Mouse (Mus musculus) thymus, adult 2 months (tissue): Measurements from ENCODE around the gene Hao2. TPM values are rescaled to one million over a fixed set of nuclear protein-coding genes. Genes with fewer than 3 reads are reported as not detected.

ENCODE experiments used
- DNase-seq: peaks from one replicate; pipeline ENCODE4 v3.0.0; 2021
- H3K27ac ChIP-seq: fragments of 200-500 bp; 2 replicates; pipeline ENCODE4 v1.5.1; 2012; ENCODE audit warnings: low read length, control low read depth; ENCODE audit not compliant: control insufficient read depth, insufficient read depth
- H3K27me3 ChIP-seq: fragments of 200-500 bp; 2 replicates; pipeline ENCODE4 v1.6.1; 2012; ENCODE audit warnings: mild to moderate bottlenecking, low read length, moderate library complexity, mixed read lengths; ENCODE audit not compliant: control insufficient read depth, insufficient read depth
- H3K36me3 ChIP-seq: fragments of 200-500 bp; 2 replicates; pipeline ENCODE4 v1.6.1; 2012; ENCODE audit warnings: mild to moderate bottlenecking, low read length, moderate library complexity; ENCODE audit not compliant: control insufficient read depth, insufficient read depth
- H3K4me1 ChIP-seq: fragments of 200-500 bp; replicated peaks from 2 replicates; pipeline ENCODE4 v1.6.1; 2012; ENCODE audit warnings: low read length; ENCODE audit not compliant: control insufficient read depth, insufficient read depth
- H3K4me3 ChIP-seq: fragments of 200-500 bp; 2 replicates; pipeline ENCODE4 v1.5.1; 2012; ENCODE audit warnings: mild to moderate bottlenecking, low read length, control low read depth, moderate library complexity; ENCODE audit not compliant: control insufficient read depth, insufficient read depth
- CTCF ChIP-seq: fragments of 200-500 bp; IDR thresholded peaks from 2 replicates; pipeline ENCODE4 v1.5.1; 2012; ENCODE audit warnings: mild to moderate bottlenecking, control low read depth, low read length, moderate library complexity, borderline replicate concordance; ENCODE audit not compliant: control insufficient read depth, poor library complexity, insufficient read depth; ENCODE audit errors: extremely low read depth
- POLR2A ChIP-seq: fragments of 200-500 bp; IDR thresholded peaks from 2 replicates; pipeline ENCODE4 v1.6.1; 2012; ENCODE audit warnings: mild to moderate bottlenecking, low read length, control low read depth, moderate library complexity; ENCODE audit not compliant: control insufficient read depth, poor library complexity, insufficient read depth; ENCODE audit errors: extremely low read depth
- WGBS: fragments of 180-500 bp; shearing (Covaris S2); methylation state at CpG from one replicate; pipeline ENCODE4 v1.1.7; 2018; 5-methylcytosine and 5-hydroxymethylcytosine counted together
- polyA plus RNA-seq: library from polyadenylated mRNA; depleted of rRNA; stranded (reverse); fragments of >200 nt; gene quantifications from 2 replicates; pipeline ENCODE4 v1.2.3, GENCODE M21; 2012

The Hao2 gene
- polyA plus RNA-seq, 1 experiment, result 0.18 TPM

DNA sequence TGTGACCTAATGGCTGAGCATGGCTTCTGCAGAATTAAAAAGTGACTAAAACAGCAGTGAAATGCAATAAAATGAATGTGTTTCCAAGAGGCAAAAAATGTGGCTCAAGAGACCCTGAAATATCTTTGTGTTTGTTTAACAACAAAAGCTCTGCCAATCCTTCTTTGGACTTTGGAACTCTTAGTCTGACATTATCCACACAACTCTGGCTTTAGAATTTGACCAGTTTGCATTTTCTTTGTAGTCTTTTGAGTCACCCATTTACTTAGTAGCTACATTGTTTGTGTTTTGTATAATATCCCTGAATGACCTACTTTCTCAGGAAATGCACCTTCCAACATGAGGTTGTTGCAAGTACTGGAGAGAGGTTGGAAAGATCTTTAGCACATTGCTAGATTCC, 39.4 kb upstream of the Hao2 start:
- Histone ChIP-seq H3K27ac (no peak overlapping the region), H3K4me3 (no peak overlapping the region), H3K36me3 (no peaks in the 10 kb centered on the region), H3K4me1 (no peaks in the 10 kb centered on the region), H3K27me3 (no peaks in the 10 kb centered on the region)
- DNase-seq, result no peak
- TF ChIP-seq POLR2A, result no peak
- TF ChIP-seq CTCF, result no peak

DNA sequence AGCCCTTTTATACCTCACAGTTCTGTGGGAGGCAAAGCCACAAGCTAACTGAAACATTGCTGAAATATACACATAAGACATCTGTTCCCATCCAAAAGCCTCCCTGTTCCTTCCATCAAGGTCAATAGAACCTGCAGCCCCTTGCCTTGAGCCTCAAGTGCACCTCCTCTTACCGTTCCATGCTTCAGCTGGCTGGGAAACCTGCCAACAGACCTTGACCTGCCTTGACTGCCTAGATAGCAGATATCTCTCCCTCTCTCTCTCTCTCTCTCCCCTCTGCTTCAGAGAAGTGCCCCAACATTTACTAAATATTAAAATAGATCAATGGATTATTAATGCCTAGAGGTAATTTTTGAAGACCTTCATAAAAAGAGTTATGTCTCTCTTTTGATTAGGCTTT, 38.8 kb upstream of the Hao2 start:
- Histone ChIP-seq H3K36me3 (no peaks in the 10 kb centered on the region), H3K4me1 (no peaks in the 10 kb centered on the region), H3K4me3 (no peak overlapping the region), H3K27me3 (no peaks in the 10 kb centered on the region), H3K27ac (no peak overlapping the region)
- 46% methylated on average over 1 of the region's 1 CpGs for WGBS
- TF ChIP-seq CTCF (no peak), POLR2A (no peak)
- no peak for DNase-seq

DNA sequence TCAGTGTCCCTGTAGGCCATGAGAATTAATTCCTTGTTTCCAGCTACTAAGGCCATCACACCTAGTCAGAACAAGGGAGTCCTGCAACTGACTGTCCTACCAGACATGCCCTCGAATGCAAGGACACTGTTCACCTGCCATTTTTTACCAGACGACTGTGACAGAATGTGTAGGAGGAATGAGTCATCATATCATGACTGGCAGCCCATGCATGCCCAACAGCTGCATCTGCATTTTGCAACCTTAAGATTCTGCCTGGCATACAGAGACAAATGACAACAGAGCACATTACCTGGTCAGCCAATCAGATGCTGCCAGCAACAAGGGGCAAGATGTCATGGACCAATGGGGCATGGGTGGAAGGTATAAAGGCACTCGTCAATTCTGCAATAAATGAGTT, 27.4 kb upstream of the Hao2 start:
- no peak for DNase-seq
- H3K36me3 ChIP-seq, result no peaks in the 10 kb centered on the region
- H3K4me1 ChIP-seq, result no peaks in the 10 kb centered on the region
- H3K27me3 ChIP-seq, result no peaks in the 10 kb centered on the region
- H3K4me3 ChIP-seq, result no peak overlapping the region
- H3K27ac ChIP-seq, result no peak overlapping the region
- TF ChIP-seq CTCF (no peak), POLR2A (no peak)
- whole genome bisulfite sequencing, result 79% methylated on average over 3 of the region's 3 CpGs

DNA sequence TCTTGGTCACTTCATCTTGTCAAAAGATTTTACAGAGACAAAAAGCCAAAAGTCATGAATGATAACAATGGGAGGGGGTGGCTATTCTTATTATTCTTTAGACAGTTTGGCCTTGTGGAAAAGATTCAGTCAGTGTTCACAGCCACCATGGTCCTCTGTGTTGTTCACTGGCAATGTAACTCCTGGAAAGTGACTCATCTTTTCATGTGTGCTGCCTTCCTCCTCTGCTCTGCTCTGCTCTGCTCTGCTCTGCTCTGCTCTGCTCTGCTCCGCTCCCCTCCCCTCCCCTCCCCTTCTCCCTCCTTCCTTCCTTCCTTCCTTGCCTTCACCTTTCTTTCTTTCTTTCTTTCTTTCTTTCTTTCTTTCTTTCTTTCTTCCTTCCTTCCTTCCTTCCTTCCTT, 24.2 kb upstream of the Hao2 start:
- TF ChIP-seq CTCF, result no peak
- TF ChIP-seq POLR2A, result no peak
- Histone ChIP-seq H3K36me3 (no peaks in the 10 kb centered on the region), H3K4me1 (no peaks in the 10 kb centered on the region), H3K27ac (no peak overlapping the region), H3K27me3 (no peaks in the 10 kb centered on the region), H3K4me3 (no peak overlapping the region)
- WGBS, result 75% methylated on average over 1 of the region's 1 CpGs
- DNase-seq, result no peak

DNA sequence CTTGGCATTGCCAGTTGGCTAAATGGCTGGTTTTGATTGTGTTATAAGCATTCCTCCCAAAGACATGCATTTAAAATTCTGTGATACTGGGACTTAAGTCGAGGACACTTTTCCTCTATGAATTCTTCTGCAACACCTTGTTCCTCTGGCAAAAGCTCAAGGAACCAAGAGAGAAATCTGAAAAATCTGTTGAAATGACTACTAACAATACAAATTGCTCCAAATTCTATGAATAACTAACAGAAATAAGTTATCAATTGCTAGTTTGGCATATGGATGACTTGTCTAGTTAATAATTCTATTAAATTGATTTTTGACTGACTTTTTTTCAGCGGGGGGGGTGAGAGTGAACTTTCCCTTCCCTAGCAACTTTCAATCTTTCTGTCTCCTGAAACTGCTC, 23.8 kb upstream of the Hao2 start:
- Histone ChIP-seq H3K27me3 (no peaks in the 10 kb centered on the region), H3K27ac (no peak overlapping the region), H3K36me3 (no peaks in the 10 kb centered on the region), H3K4me3 (no peak overlapping the region), H3K4me1 (no peaks in the 10 kb centered on the region)
- no peak for DNase-seq
- 87% methylated on average over 2 of the region's 2 CpGs for WGBS
- TF ChIP-seq CTCF (no peak), POLR2A (no peak)

DNA sequence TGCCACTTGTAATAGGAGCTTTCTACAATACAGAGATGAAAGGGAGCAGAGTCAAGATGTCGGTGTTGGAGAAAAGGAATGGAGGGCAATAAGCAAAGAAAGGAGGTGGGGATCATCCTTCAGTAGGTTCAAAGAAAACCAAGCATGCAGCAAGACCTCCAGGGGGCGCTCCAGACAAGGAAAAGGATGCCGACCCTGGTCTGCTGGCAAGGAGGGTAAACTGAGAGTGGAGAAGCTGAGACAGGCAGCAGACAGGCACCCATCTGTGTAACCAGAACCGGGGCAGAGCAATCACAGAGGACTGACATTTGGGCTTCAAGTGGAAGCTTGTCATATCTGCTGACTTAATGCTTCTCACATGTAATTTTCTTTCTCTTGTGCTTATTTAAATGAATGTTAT, 22.6 kb upstream of the Hao2 start:
- H3K27me3 ChIP-seq, result no peaks in the 10 kb centered on the region
- no peak overlapping the region for H3K4me3 ChIP-seq
- no peaks in the 10 kb centered on the region for H3K36me3 ChIP-seq
- WGBS, result 4% methylated on average over 4 of the region's 4 CpGs
- no peaks in the 10 kb centered on the region for H3K4me1 ChIP-seq
- H3K27ac ChIP-seq, result no peak overlapping the region
- TF ChIP-seq POLR2A (no peak), CTCF (no peak)
- DNase-seq, result peak; percentile 31

DNA sequence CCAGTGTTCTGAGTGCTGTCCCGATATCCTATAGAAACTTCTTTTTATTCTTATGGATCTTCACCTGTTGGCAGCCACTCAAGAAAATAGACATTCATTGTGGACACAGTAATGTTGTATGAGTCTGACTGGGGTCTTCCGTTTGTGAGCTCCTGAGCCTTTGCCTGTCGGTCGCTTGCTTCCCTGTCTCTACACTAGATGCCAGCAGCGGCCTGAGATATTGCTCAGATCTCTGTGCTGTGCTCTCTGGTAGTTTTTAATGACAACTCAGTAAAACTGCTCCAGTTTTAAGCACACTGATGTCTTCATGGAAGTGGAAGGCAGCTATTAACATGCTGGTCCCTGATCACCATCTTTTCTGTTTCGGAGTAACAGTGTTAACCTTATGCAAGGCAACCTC, 20.6 kb upstream of the Hao2 start:
- TF ChIP-seq POLR2A (no peak), CTCF (no peak)

More for the DNA sequence above, 20.6 kb upstream of the Hao2 start:
- Histone ChIP-seq H3K27ac (no peak overlapping the region), H3K4me3 (no peak overlapping the region), H3K27me3 (no peaks in the 10 kb centered on the region), H3K4me1 (no peaks in the 10 kb centered on the region), H3K36me3 (no peaks in the 10 kb centered on the region)
- DNase-seq, result no peak
- WGBS, result 84% methylated on average over 6 of the region's 6 CpGs
